Mouse (Mus musculus) C2C12 (cell line): Measurements from ENCODE around the gene C9. TPM values are rescaled to one million over a fixed set of nuclear protein-coding genes. Genes with fewer than 3 reads are reported as not detected.

Experiments used
- H3K27me3 ChIP-seq: one replicate; pipeline ENCODE4 v1.6.1; 2011; ENCODE audit not compliant: control insufficient read depth, insufficient read depth, insufficient read length
- H3K36me3 ChIP-seq: one replicate; pipeline ENCODE4 v1.6.1; 2011; ENCODE audit not compliant: control insufficient read depth, insufficient read depth
- H3K4me3 ChIP-seq: one replicate; pipeline ENCODE4 v1.5.1; 2011; ENCODE audit warnings: mild to moderate bottlenecking, control low read depth; ENCODE audit not compliant: poor library complexity, insufficient read depth, severe bottlenecking
- H3K79me2 ChIP-seq: one replicate; pipeline ENCODE4 v1.6.1; 2011; ENCODE audit not compliant: control insufficient read depth, insufficient read depth
- H3K79me3 ChIP-seq: one replicate; pipeline ENCODE4 v1.6.1; 2011; ENCODE audit warnings: low read depth, control low read depth
- H3ac ChIP-seq: one replicate; pipeline ENCODE3; 2011; ENCODE audit warnings: low read depth; ENCODE audit not compliant: control insufficient read depth, insufficient read length
- CEBPB ChIP-seq: IDR thresholded peaks from one replicate; pipeline ENCODE4 v1.6.1; 2011; ENCODE audit warnings: low read depth, mild to moderate bottlenecking, control low read depth, moderate library complexity
- CTCF ChIP-seq: IDR thresholded peaks from one replicate; pipeline ENCODE4 v1.5.1; 2011; ENCODE audit not compliant: control insufficient read depth, insufficient read depth, insufficient read length
- FOSL1 ChIP-seq: IDR thresholded peaks from one replicate; pipeline ENCODE4 v1.8.0; 2011; ENCODE audit warnings: mild to moderate bottlenecking, low read length; ENCODE audit not compliant: poor library complexity, insufficient read depth, severe bottlenecking
- MAX ChIP-seq: IDR thresholded peaks from one replicate; pipeline ENCODE4 v1.6.1; 2011; ENCODE audit warnings: mild to moderate bottlenecking, control low read depth
- MYOD1 ChIP-seq: IDR thresholded peaks from one replicate; pipeline ENCODE4 v1.6.1; 2011; ENCODE audit warnings: low read depth; ENCODE audit not compliant: control insufficient read depth, insufficient read length
- MYOG ChIP-seq: IDR thresholded peaks from one replicate; pipeline ENCODE4 v1.6.1; 2011; ENCODE audit not compliant: control insufficient read depth, insufficient read length; ENCODE audit errors: extremely low read depth
- USF1 ChIP-seq: IDR thresholded peaks from one replicate; pipeline ENCODE4 v1.6.1; 2011; ENCODE audit warnings: low read depth, mild to moderate bottlenecking, control low read depth, moderate library complexity
- polyA plus RNA-seq: library from polyadenylated mRNA; unstranded; fragments of >200 nt; fragmentation: generic; extraction: Trizol; gene quantifications from one replicate; pipeline ENCODE4 v1.2.1, GENCODE M21; 2012; ENCODE audit warnings: missing spikeins

Gene C9
- polyA plus RNA-seq, 1 experiment = not detected

GRCm38 (mm10) chr15:6432411-6432810 is 12.7 kb upstream of the C9 start:
- Histone ChIP-seq H3ac (no peak overlapping the region), H3K79me3 (no peaks in the 10 kb centered on the region), H3K79me2 (no peaks in the 10 kb centered on the region), H3K36me3 (peaks cover 65% of the 10 kb centered on the region), H3K27me3 (no peaks in the 10 kb centered on the region), H3K4me3 (no peak overlapping the region)
- TF ChIP-seq USF1 = no peak
- TF ChIP-seq MAX = no peak
- no peak for TF ChIP-seq CEBPB
- TF ChIP-seq MYOG = no peak
- no peak for TF ChIP-seq MYOD1
- no peak for TF ChIP-seq CTCF
- no peak for TF ChIP-seq FOSL1

GRCm38 (mm10) chr15:6435281-6435680 is 9.8 kb upstream of the C9 start:
- TF ChIP-seq FOSL1 (no peak), USF1 (no peak), MAX (no peak), CTCF (no peak), CEBPB (no peak), MYOD1 (no peak), MYOG (no peak)
- peaks cover 70% of the 10 kb centered on the region for H3K36me3 ChIP-seq

GRCm38 (mm10) chr15:6435773-6436172 is 9.4 kb upstream of the C9 start:
- TF ChIP-seq MAX (no peak), MYOD1 (no peak), CEBPB (no peak), USF1 (no peak), FOSL1 (no peak), MYOG (no peak), CTCF (no peak)
- H3ac ChIP-seq = no peak overlapping the region
- peaks cover 65% of the 10 kb centered on the region for H3K36me3 ChIP-seq
- no peaks in the 10 kb centered on the region for H3K27me3 ChIP-seq
- no peaks in the 10 kb centered on the region for H3K79me3 ChIP-seq
- no peak overlapping the region for H3K4me3 ChIP-seq
- H3K79me2 ChIP-seq = no peaks in the 10 kb centered on the region

More at GRCm38 (mm10) chr15:6435281-6435680, 9.8 kb upstream of the C9 start:
- no peaks in the 10 kb centered on the region for H3K79me3 ChIP-seq
- no peak overlapping the region for H3ac ChIP-seq
- H3K27me3 ChIP-seq = no peaks in the 10 kb centered on the region
- H3K4me3 ChIP-seq = no peak overlapping the region
- H3K79me2 ChIP-seq = no peaks in the 10 kb centered on the region

- Histone ChIP-seq H3K36me3 (peaks cover 47% of the 10 kb centered on the region), H3K79me2 (no peaks in the 10 kb centered on the region), H3K27me3 (no peaks in the 10 kb centered on the region), H3K4me3 (no peak overlapping the region), H3K79me3 (no peaks in the 10 kb centered on the region), H3ac (no peak overlapping the region)
- TF ChIP-seq MYOD1 = no peak
- no peak for TF ChIP-seq USF1
- no peak for TF ChIP-seq MYOG
- no peak for TF ChIP-seq CTCF
- no peak for TF ChIP-seq CEBPB
- TF ChIP-seq MAX = no peak
- no peak for TF ChIP-seq FOSL1
These were observed 6.4 kb upstream of the C9 start for GRCm38 (mm10) chr15:6438685-6439084.

- H3K36me3 ChIP-seq = peaks cover 3% of the 10 kb centered on the region
- H3K79me2 ChIP-seq = no peaks in the 10 kb centered on the region
- no peaks in the 10 kb centered on the region for H3K27me3 ChIP-seq
- H3K4me3 ChIP-seq = no peak overlapping the region
- no peak for TF ChIP-seq MYOG
- TF ChIP-seq MYOD1 = no peak
- no peak for TF ChIP-seq MAX
- no peak for TF ChIP-seq USF1
- no peaks in the 10 kb centered on the region for H3K79me3 ChIP-seq
- no peak overlapping the region for H3ac ChIP-seq
These were observed 675 bp upstream of the C9 start for GRCm38 (mm10) chr15:6444452-6444851.

- H3K36me3 ChIP-seq = no peaks in the 10 kb centered on the region
- no peak for TF ChIP-seq MAX
- TF ChIP-seq MYOD1 = no peak
- TF ChIP-seq CEBPB = no peak
- no peak for TF ChIP-seq MYOG
- no peak for TF ChIP-seq FOSL1
- TF ChIP-seq USF1 = no peak
- no peak for TF ChIP-seq CTCF
These were observed 1.1 kb downstream of the C9 start for GRCm38 (mm10) chr15:6446181-6446580.

More at GRCm38 (mm10) chr15:6446181-6446580, 1.1 kb downstream of the C9 start:
- Histone ChIP-seq H3K79me3 (no peaks in the 10 kb centered on the region), H3K27me3 (no peaks in the 10 kb centered on the region), H3K4me3 (no peak overlapping the region), H3ac (no peak overlapping the region), H3K79me2 (no peaks in the 10 kb centered on the region)
